Mouse (Mus musculus): ENCODE results near the gene Pmm2.

The Pmm2 gene

DNA sequence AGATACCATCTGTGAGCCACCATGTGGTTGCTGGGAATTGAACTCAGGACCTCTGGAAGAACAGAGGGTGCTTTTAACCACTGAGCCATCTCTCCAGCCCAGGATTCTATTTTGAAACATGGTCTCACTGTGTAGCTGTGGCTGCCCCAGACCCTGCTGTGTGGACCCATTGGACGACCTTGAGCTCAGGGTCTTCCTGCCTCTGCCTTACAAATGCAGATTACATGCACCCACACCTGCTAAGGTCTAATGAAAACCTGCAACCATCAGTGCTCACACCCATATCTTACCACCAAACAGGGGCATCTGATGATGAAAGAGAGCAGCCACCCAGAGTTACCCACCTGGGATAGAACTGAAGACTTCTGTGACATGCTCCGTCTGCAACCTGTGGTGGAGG lies 18.8 kb downstream of the Pmm2 start:
- DNase-seq (ENCODE audit: low read depth, low spot score), result no peak

DNA sequence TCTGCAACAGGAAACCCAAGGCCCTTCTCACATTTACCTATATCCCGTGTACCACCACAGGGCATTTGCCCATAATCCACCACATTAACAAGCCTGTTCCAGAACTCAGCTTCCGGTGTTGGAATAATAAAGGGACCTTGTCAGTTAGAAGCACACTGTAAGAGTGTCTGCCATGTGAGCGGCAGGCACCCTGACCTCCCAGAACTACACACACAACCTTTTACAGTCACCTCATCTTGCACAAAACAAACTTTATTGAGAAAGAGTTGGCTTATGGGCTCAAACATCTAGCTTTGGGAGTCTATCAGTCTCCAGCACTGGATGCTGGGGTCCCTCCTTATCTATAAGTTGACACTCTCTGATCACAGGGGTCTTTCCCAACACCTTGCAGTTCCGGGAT lies 20.9 kb downstream of the Pmm2 start:
- no peak for DNase-seq (ENCODE audit: low read depth, low spot score)

DNA sequence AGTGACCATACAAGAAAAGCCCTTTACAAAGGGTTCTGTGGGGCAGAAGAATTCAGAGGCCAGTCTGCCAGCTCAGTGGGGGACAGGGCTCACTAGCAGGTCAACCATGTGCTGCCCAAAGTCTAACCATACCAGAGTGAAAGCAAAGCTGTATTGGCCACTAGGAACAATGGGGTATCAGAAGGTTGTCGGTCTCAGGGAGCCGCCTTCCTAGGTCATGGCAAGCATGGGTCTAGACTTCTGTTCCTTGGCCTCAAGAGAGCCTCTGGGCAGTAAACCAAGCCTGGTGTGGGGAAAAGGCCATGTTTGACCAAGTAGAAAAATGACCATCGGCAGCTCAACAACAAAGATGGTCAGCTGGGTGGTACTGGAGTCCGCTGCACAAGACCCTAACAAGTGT lies 21.3 kb downstream of the Pmm2 start:
- no peak for DNase-seq (ENCODE audit: low read depth, low spot score)

DNA sequence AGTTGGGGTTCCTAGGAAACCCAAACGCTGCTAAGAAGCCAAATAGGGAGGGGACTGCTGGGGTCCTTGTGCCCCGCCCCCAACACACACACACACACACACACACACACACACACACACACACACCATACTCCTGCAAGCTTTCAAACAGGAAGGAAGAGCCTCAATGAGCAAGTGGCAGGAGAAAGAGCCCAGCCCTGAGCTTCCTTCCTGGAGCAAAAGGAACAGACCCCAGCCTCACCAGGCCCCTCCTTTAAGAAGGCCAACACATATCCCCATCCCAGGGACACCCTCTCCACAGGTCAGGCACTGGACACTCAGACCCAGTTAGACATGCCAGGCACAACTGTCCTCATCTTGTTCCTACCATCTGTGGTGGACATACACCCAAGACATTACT lies 25.5 kb downstream of the Pmm2 start:
- no peak for DNase-seq (ENCODE audit: low read depth, low spot score)

DNA sequence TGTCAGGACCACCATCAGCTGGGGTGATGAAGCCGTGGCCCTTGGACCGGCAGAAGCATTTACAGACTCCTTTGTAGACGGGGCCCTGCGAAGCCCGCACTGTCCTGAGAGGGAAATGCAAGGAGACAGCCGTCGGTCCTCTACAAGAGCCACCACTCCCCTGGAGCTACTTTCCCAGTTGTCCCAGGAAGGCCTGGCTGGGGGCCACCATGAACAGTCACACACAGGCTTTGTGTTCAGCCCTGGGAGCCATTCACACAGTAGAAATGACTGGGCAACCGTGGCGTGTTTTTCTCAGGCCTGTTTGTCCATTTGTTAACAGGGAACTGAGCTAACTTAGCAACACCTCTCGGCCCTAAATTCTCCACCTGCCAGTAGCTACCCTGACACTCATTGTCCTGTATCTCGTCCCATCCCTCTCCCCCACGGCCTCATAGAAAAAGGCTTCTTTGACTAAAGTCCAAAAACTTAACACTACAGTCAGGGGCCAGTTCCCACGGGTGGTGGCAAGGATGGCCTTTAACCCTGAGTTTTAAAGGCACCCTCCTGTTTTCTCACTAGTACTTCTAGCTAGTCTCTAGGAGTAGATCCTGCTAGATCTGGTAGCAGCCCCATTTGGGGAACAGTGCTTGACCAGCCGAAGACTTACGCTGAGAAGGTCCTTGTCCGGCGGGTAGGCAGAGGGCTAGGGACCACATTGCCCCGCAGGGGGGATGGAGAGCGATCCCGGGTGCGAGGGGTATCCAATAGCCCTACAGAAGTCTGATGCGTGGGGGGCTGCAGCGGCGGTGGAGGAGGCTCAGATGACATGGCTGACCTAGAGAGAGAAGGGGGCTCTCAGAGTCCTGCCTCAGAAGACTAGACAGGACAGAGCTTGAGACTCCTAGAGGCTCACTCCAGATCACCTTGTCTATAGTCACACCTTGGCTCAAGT lies 26.4 kb downstream of the Pmm2 start:
- DNase-seq (ENCODE audit: low read depth, low spot score), result no peak

DNA sequence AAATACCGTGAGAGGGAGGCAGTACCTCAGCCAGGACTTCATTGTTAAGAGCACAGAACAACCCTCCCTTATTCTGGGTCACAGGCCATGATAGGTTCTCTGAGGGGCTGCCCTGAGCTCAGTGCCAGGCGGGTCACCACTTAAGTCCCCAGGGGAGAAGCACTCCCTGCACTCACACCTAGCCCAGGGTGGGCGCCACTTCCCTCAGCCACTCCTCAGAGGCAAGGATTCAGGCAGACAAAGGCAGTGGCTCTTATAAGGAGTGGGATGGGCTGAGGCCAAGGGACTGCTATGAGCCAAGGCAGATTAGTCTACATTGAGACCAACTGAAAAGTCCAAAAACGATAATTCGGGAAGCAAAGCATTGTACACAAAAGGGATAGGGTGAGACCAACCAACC lies 27.9 kb downstream of the Pmm2 start:
- DNase-seq (ENCODE audit: low read depth, low spot score), result no peak

DNA sequence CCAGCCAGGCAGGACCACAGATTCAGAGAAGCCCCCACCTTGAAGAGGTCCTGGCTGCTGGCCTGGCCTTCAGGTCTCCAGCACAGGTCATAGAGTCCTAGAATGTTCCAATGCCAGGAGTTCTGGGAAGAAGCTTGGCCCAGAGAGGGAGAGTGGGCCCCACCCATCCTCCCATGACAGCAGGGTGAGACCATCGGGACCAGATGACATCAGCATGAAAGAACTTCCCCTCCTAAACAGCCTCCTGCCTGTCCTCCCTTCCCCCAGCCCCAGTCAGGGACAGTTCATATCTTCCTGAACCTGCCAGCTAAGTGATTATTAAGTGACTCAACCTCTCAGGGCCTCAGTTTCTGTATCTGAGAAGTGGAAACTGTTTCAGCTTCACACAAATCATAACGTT lies 29.0 kb downstream of the Pmm2 start:
- DNase-seq (ENCODE audit: low read depth, low spot score), result no peak

DNA sequence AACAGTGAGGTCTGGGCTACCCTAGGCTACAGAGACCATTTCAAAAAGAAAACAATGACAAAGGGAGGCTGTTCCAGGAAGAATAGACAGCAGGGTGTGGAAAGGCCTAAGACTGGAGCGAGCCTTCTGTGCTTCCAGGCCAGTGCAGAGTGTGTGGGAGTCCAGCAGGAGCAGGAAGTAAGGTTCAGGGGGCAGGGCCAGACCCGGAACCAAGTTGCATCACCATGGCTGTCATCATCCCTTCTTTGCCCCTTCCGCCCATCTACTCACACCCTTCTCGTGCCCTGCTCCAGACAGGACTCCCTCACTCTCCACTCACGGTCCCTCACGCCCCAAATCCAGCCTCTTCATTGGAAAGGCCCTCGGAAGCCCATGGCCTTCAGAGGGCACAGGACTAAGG lies 29.8 kb downstream of the Pmm2 start:
- no peak for DNase-seq (ENCODE audit: low read depth, low spot score)

DNA sequence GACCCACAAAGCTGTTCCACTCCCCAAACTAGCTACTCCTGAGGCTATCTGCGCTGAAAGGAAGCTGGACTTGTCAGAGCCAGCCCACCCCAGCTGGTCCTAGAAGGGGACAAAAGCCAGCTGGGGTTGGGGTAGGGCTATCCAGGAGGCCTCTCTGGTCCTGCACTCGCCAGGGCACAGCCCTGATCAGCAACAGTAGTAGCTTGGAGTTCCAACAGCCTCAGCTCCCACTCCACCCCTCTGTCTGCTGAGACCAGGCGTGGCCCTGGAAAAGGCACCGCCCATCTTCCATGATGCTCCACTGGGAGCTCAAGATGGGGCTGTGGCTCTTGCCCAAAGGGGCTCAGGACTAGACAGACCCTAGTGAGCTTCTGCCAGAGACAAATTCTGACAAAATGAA lies 30.3 kb downstream of the Pmm2 start:
- DNase-seq (ENCODE audit: low read depth, low spot score), result no peak

DNA sequence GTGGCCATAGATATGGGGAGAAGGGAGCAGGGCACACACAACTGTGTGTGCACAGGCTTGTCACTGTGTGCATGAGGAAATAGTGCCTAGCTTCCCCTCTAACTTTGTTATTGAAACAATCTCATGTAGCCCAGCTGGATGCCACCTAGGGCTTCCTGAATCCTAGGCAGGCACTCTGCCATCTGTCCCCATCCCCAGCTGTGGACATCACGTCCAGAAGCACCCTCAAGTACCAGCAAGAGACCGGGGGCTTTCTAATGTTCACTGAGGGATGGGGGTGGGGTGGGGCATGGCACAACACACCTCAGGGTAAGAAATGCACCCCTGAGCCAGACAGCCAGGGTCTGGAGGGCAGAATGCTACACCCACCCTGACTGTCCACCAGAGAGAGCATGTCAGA lies 30.9 kb downstream of the Pmm2 start:
- no peak for DNase-seq (ENCODE audit: low read depth, low spot score)

DNA sequence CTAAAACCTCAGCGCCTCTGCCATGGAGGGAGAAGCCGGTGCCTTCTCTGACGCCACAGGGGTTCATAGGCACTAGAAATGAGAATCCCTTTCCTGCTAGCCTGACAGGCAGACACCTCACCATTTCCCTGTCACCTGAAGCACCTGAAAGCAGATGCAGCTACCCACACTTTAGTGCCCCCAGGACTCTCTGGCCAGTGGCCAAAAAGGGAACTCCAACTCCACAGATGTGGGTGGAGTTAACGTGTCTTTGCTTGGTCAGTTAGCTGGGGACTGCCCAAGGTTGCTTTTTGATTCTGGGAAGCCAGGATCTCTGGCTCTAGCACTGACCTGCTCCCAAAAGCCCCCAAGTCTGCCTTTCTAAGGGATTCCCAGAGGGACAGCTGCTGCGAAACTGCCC lies 32.0 kb downstream of the Pmm2 start:
- DNase-seq (ENCODE audit: low read depth, low spot score), result no peak

DNA sequence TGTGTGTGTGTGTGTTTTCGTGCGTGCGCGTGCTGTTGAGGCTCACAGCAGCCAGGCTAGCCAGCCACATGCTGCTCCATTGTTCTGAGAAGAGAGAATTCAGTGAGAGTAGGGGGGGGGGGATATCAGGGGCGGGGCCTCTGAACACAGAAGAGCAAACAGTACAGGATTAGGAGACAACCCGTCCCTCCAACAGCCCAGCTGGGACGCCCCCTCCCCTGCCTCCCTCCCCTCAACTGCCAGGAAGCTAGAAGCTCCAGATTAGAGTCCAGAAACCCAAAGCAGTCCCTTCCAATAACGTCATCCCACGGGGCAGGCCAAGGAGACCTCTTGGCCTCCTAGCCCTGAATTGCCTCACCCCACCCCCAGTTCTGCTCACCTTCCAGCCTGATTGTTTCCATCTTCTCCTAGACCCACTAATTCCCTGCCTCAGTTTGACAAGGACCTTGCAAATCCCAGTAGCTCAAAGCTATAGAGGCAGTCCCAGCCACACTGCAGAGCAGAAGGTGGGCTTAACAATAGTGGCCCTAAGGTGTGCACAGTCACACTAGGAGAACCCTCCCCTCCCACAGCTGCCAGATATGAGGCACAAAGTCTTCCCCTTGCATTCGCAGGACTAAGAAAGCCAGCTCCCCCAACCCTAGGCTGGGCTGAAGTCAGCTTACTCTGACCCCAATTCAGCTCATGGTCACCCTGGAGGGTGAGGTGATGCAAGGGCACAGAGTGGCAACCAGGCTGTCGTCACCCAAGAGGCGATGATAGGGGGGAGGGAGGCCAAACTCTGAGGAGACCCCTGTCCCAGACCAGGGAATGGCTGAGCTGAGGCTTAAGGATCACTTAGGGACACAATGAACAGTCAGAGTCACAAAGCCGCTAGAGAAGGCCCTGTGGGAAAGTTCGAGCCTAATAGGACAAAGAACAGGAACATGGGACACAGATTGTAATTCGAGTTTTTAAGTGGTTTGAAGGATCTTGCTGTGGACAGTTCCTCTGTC lies 32.9 kb downstream of the Pmm2 start:
- DNase-seq (ENCODE audit: low read depth, low spot score), result peak; percentile 48

DNA sequence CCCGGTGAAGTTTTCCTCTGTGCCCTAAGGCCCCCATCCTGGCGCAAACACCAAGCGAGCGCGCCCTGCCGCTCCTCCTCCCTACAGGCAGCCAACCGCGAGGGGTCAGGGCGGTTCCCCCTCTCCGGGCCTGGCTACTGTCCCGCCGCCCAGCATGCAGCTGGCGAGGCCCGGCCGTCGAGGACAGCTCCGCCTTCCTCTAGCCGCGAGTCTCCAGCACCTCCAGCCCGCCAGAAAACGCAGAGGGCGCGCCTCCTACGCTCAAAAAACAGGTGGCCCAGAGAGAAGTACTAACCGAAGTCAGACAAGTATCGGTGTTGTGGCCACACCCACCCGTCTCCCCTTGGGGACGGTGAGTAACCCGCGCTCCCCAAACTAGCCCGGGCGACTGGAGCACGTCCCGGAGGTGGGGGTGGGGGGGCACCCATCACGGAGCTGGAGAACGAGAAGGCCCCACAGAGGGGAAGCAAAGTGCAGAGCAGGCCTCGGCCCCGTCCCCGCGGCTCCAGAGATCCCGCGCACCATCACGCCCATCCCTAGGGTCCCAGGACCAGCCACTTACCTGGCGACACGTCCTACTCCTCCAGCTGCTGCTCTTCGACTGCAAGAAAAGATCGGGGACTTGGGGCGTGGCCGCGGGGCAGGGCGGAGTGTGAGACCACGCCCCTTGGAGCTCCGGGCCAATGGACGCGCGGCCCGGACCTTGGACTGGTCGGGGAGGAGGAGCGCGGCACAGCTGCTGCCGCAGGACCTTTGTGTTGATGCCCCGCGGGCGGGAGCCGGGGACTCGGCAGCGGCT lies 34.3 kb downstream of the Pmm2 start, which contains the start of gene Carhsp1:
TSS of gene Carhsp1 (minus strand) at position 605 of the 799 bp plus-strand sequence.
- peak; percentile 54 for DNase-seq (ENCODE audit: low read depth, low spot score)

DNA sequence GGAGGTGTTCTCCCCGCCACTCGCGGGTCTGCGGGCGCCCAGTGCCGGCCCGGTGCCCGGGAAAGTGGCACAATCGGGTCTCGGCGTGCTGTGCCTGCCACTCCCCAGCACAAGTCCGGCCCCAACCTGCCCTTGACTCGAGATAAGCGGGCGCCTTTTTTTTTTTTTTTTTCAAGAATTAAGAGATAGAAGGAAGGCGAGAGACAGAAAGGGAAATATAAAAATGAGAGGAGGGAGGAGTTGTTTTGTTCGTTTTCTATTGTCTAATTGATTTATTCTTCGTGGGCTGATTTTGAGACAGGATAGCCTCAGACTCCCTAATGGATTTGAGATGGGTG lies 34.8 kb downstream of the Pmm2 start:
- DNase-seq (ENCODE audit: low read depth, low spot score), result no peak

DNA sequence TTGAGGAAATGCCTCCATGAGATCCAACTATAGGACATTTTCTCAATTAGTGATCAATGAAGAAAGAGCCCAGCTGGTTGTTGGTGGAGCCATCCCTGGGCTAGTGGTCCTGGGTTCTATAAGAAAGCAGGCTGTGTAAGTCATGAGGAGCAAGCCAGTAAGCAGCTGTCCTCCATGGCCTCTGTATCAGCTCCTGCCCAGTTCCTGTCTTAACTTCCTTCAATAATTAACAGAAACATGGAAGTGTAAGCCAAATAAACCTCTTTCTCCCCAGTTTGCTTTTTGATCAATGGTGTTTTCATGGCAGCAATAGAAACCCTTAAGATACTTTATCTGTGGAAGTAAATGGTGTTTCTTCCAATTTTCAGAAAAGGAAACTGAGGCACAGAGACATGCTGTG lies 35.3 kb downstream of the Pmm2 start:
- no peak for DNase-seq (ENCODE audit: low read depth, low spot score)

DNA sequence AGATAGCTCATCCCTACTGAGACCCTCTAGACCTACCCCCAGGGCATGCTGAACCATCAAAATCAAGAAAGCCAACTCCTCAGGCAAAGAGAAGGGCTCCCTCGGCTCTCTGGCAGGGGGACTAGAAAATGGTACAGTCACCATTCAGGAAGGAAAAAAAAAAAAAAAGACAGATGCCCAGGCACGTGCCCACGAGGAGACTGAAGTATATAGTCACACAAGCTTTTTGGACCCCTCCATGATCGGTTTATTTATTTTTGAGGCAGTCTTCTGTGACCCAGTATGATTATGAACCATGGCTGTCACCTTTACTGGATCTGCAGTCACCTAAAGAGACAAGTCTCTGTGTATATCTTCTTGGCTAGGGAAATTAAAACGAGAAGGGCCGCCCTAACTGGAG lies 35.9 kb downstream of the Pmm2 start:
- no peak for DNase-seq (ENCODE audit: low read depth, low spot score)

DNA sequence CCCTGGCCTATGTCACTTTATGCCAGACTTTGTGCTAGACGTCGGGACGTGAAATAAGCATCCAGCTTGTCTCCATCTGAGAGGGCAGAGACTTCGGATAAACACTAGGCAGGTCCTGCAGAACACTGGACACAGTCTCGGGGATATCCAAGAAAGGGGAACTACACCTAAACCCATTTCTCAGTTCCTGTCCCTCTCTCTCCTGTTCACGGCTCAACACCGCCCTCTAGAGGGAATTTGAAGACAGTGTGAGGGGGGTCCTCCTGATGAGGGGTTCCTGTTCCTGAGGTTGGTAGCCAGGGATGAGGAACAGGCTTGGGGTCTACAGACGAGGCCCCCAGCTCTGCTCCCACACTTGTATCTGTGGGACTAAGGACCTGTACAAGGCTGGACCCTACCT lies 36.7 kb downstream of the Pmm2 start:
- DNase-seq (ENCODE audit: low read depth, low spot score), result no peak

DNA sequence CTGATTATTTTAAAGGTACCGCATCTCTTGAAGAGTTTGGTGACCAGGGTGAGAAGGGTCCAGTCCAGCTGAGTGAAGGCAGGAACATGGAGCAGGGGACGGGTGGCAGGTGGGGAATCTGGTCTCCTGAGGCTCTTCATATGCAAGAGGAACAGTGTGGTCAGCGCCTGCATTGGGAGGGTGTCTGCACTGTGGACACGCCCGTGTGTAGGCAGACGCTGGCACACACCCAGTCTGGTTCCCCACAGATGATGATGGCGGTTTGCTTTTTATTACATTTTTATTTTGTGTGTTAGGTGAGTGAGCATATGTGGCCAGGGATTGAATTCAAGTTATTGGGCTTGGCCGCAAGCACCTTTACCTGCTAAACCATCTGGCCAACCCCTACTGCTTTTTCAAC lies 38.1 kb downstream of the Pmm2 start:
- no peak for DNase-seq (ENCODE audit: low read depth, low spot score)

DNA sequence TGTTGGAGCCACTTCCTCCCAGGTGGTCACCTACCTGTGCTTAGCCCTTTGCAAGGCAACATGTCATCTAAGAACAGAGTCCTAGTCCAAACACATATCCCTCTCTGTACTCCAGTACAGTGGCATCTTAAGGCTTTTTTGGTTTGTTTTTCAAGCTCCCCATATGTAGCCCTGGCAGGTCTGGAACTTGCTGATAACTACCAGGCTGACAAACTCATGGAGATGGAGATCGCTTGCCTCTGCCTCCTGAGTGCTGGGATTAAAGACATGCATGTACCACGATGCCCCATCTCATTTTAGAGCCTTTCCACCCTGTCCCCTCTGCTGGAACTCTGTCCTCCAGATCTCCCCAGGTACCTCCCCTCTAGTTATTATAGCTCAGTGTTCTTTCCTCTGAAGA lies 38.8 kb downstream of the Pmm2 start:
- DNase-seq (ENCODE audit: low read depth, low spot score), result no peak

DNA sequence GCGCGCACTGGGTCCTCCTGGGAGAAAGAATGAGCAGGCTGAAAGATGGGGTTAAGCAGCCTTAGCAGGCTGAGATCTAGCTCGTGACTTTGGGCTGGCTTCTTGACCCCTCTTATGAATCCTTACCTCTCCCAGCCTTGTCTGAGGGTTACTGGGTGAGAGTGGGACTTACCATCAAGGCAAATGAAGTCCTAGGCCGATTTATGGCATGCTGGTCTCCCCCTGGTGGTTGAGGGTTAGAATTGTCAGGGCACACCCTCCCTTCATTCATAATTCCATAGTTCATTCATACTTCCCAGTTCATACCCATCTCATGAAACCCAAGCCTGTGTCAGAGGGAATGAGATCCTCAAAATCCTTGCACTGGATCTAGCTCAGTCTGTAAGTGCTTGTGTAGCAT lies 39.3 kb downstream of the Pmm2 start:
- no peak for DNase-seq (ENCODE audit: low read depth, low spot score)

DNA sequence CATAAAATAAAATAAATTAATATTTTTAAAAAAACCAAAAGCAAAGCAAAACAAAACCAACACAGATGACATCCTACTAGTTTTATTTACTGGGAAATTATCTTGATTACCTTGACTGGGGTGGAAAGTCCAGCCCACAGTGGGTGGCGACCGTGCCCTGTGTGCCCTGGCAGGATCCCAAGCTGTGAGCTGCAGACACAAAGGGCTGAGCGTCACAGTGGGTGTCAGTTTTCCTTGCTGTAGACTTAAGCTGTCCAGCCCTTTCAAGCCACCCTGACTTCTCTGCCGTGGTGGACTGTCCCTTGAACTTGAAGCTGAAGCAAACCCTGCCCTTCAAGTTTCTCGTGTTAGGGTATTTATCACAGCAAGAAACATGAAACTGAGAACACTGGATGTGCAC lies 40.6 kb downstream of the Pmm2 start:
- DNase-seq (ENCODE audit: low read depth, low spot score), result no peak

DNA sequence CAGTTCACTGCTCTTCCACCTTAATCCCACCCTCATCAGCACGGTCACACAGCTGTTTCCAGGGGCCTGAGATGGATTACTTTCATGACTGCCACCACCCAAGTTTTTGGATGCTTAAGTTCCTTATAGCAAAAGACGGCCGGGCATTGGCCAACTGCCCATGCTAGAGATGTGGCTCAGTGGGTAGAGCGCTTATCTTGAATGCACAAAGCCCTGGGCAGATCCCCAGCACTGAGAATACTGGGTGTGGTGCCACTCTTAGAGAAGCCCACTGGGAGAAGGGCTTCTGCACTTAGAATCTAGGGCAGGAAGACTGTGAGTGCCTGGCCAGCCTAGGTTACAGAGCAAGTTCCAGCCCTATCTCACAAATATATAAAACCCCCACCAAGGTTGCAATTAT lies 41.2 kb downstream of the Pmm2 start:
- no peak for DNase-seq (ENCODE audit: low read depth, low spot score)

Measured in telencephalon, adult 2 months (tissue).